Mouse (Mus musculus): ENCODE results near the gene Pank3. TPM values are rescaled to one million over a fixed set of nuclear protein-coding genes. Genes with fewer than 3 reads are reported as not detected.
"Not testable (repeated sequence)": the region's sequence is repeated elsewhere in the genome, so short reads cannot be mapped to it uniquely, and the experiment has no call there.

The Pank3 gene
- polyA plus RNA-seq, 1 experiment from 2014 or later: 24.4 TPM

- WGBS: 86% methylated on average over 6 of the region's 6 CpGs
- H3K27ac ChIP-seq (ENCODE audit: low read length): no peak overlapping the region
- H3K4me3 ChIP-seq (replicated peaks; ENCODE audit: low read length): peak overlapping the region; percentile 85
- no peak for ATAC-seq
- H3K4me2 ChIP-seq (ENCODE audit: low read length): peak overlapping the region; percentile 84
- no peaks in the 10 kb centered on the region for H3K9me3 ChIP-seq (ENCODE audit: control insufficient read depth, low read length)
- no peaks in the 10 kb centered on the region for H3K27me3 ChIP-seq (replicated peaks; ENCODE audit: control insufficient read depth, insufficient read depth, low read length)
- peaks cover 13% of the 10 kb centered on the region for H3K4me1 ChIP-seq (replicated peaks; ENCODE audit: control insufficient read depth, insufficient read depth, low read length)
- H3K9ac ChIP-seq (replicated peaks; ENCODE audit: low read depth, low read length): no peak overlapping the region
- 0 out of 2 replicates have a peak, but pooled peaks cover 4% of the 10 kb centered on the region for H3K36me3 ChIP-seq (ENCODE audit: control insufficient read depth, insufficient read depth)
Observed at GRCm38 (mm10) chr11:35833270-35833669, 64.0 kb downstream of the Pank3 start.

GRCm38 (mm10) chr11:35834022-35834760 is 64.9 kb downstream of the Pank3 start, which contains the start of gene Rars:
Gene Rars, minus strand, starts transcription at chr11:35834506.
- Histone ChIP-seq H3K27me3 (replicated peaks; ENCODE audit: control insufficient read depth, insufficient read depth, low read length) (no peaks in the 10 kb centered on the region), H3K9ac (replicated peaks; ENCODE audit: low read depth, low read length) (peak within 1 kb of the TSS; percentile 69), H3K27ac (ENCODE audit: low read length) (peak within 1 kb of the TSS; percentile 55; the same call in 1 of the 2 replicates), H3K36me3 (ENCODE audit: control insufficient read depth, insufficient read depth) (0 out of 2 replicates have a peak, but pooled peaks cover 4% of the 10 kb centered on the region), H3K4me3 (replicated peaks; ENCODE audit: low read length) (peak within 1 kb of the TSS; percentile 85), H3K9me3 (ENCODE audit: control insufficient read depth, low read length) (no peaks in the 10 kb centered on the region), H3K4me1 (replicated peaks; ENCODE audit: control insufficient read depth, insufficient read depth, low read length) (peaks cover 13% of the 10 kb centered on the region), H3K4me2 (ENCODE audit: low read length) (peak within 1 kb of the TSS; percentile 84)
- peak; percentile 89 for ATAC-seq
- 2% methylated on average over 44 of the region's 46 CpGs for WGBS

- Histone ChIP-seq H3K27me3 (replicated peaks; ENCODE audit: control insufficient read depth, insufficient read depth, low read length) (no peaks in the 10 kb centered on the region), H3K4me2 (ENCODE audit: low read length) (no peak overlapping the region), H3K27ac (ENCODE audit: low read length) (no peak overlapping the region), H3K4me1 (replicated peaks; ENCODE audit: control insufficient read depth, insufficient read depth, low read length) (peaks cover 9% of the 10 kb centered on the region), H3K9me3 (ENCODE audit: control insufficient read depth, low read length) (no peaks in the 10 kb centered on the region), H3K4me3 (replicated peaks; ENCODE audit: low read length) (no peak overlapping the region), H3K9ac (replicated peaks; ENCODE audit: low read depth, low read length) (no peak overlapping the region), H3K36me3 (ENCODE audit: control insufficient read depth, insufficient read depth) (no peaks in the 10 kb centered on the region; the same call in 1 of the 2 replicates)
- ATAC-seq: no peak
- WGBS: 83% methylated on average over 5 of the region's 5 CpGs
Observed at GRCm38 (mm10) chr11:35837156-35838126, 68.2 kb downstream of the Pank3 start.

- WGBS: 32% methylated on average over 28 of the region's 28 CpGs
- Histone ChIP-seq H3K9me3 (ENCODE audit: control insufficient read depth, low read length) (no peaks in the 10 kb centered on the region), H3K36me3 (ENCODE audit: control insufficient read depth, insufficient read depth) (peaks cover 5% of the 10 kb centered on the region; the same call in 1 of the 2 replicates), H3K27me3 (replicated peaks; ENCODE audit: control insufficient read depth, insufficient read depth, low read length) (no peaks in the 10 kb centered on the region), H3K4me1 (replicated peaks; ENCODE audit: control insufficient read depth, insufficient read depth, low read length) (peaks cover 3% of the 10 kb centered on the region), H3K4me2 (ENCODE audit: low read length) (peak overlapping the region; percentile 50), H3K27ac (ENCODE audit: low read length) (no peak overlapping the region), H3K9ac (replicated peaks; ENCODE audit: low read depth, low read length) (peak overlapping the region; percentile 24; the same call in 1 of the 2 replicates), H3K4me3 (replicated peaks; ENCODE audit: low read length) (peak overlapping the region; percentile 29)
- peak; percentile 59 for ATAC-seq
Observed at GRCm38 (mm10) chr11:35838345-35839338, 69.4 kb downstream of the Pank3 start.

GRCm38 (mm10) chr11:35840282-35840681 is 71.0 kb downstream of the Pank3 start:
- ATAC-seq: no peak
- Histone ChIP-seq H3K4me3 (replicated peaks; ENCODE audit: low read length) (no peak overlapping the region), H3K4me2 (ENCODE audit: low read length) (no peak overlapping the region), H3K36me3 (ENCODE audit: control insufficient read depth, insufficient read depth) (peaks cover 5% of the 10 kb centered on the region; the same call in 1 of the 2 replicates), H3K9ac (replicated peaks; ENCODE audit: low read depth, low read length) (no peak overlapping the region), H3K4me1 (replicated peaks; ENCODE audit: control insufficient read depth, insufficient read depth, low read length) (no peaks in the 10 kb centered on the region), H3K27ac (ENCODE audit: low read length) (no peak overlapping the region), H3K9me3 (ENCODE audit: control insufficient read depth, low read length) (no peaks in the 10 kb centered on the region), H3K27me3 (replicated peaks; ENCODE audit: control insufficient read depth, insufficient read depth, low read length) (no peaks in the 10 kb centered on the region)
- 84% methylated on average over 7 of the region's 7 CpGs for WGBS

GRCm38 (mm10) chr11:35840806-35841205 is 71.5 kb downstream of the Pank3 start:
- not testable (repeated sequence) for ATAC-seq

More at GRCm38 (mm10) chr11:35840806-35841205, 71.5 kb downstream of the Pank3 start:
- not testable (repeated sequence) for H3K36me3 ChIP-seq (ENCODE audit: control insufficient read depth, insufficient read depth); H3K9me3 ChIP-seq (ENCODE audit: control insufficient read depth, low read length); H3K4me1 ChIP-seq (replicated peaks; ENCODE audit: control insufficient read depth, insufficient read depth, low read length); H3K27me3 ChIP-seq (replicated peaks; ENCODE audit: control insufficient read depth, insufficient read depth, low read length); H3K4me3 ChIP-seq (replicated peaks; ENCODE audit: low read length); H3K9ac ChIP-seq (replicated peaks; ENCODE audit: low read depth, low read length); H3K27ac ChIP-seq (ENCODE audit: low read length); H3K4me2 ChIP-seq (ENCODE audit: low read length)
- WGBS: 89% methylated on average over 4 of the region's 4 CpGs

MicroRNAs within 50 kb of the gene (microRNA counts, 519-probe panel; counts per million panel counts)
- 3,916 counts per million, percentile 93 among the panel's probes with 10 or more counts for microRNA mmu-miR-103

Small RNA genes within 50 kb of the gene (microRNA-seq; reads per million reads assigned to microRNA genes)
- 4.6 reads per million, percentile 20 among the genes with 10 or more reads in this experiment for gene Mir103-1

Other genes with a start within 250 kb of the Pank3 start
- gene Fbll1, start 29.4 kb downstream of the Pank3 start, polyA plus RNA-seq (2015; fragmentation: Nextera tagmentation; extraction: Ambion mirVana): 13.1 and 15.6 TPM in 2 replicates
- gene Rars, start 65.0 kb downstream of the Pank3 start, polyA plus RNA-seq (2015; fragmentation: Nextera tagmentation; extraction: Ambion mirVana): 73.1 and 76.2 TPM in 2 replicates
- 10.2 and 14.9 TPM in 2 replicates for gene Wwc1, start 211.0 kb downstream of the Pank3 start, polyA plus RNA-seq (2015; fragmentation: Nextera tagmentation; extraction: Ambion mirVana)